Mouse (Mus musculus): ENCODE measurements around the gene Olfr1221. TPM values are rescaled to one million over a fixed set of nuclear protein-coding genes. Genes with fewer than 3 reads are reported as not detected.

Gene Olfr1221
- 0.19 TPM in 1 of 2 replicates, not detected in the other for polyA plus RNA-seq (2012)

GRCm38 (mm10) chr2:89117183-89117582 lies at the start of gene Olfr1221:
Gene Olfr1221, minus strand, starts transcription at chr2:89117283.

DNA sequence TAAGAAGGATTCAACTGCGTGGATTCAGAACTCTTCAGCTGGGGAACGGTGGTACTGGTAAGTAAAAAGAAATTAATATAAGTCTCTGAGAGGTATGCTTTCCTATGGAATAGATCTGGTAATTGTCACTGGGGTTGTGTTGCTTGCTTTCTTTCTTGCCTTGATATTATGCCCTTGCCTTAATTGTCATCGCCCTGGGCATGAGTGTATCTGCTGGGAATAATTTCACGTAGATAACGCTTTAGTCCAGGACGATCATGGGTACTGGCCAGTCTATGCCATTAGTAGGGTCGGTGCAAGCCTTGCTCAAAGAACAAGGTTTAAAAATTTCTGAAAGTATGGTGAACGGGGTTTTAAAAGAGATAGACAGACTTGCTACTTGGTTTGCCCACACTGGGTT lies 46.9 kb upstream of the Olfr1221 start, which contains the start of gene Olfr1224-ps1:
TSS of gene Olfr1224-ps1 (minus strand) at position 101 of the 400 bp plus-strand sequence.

DNA sequence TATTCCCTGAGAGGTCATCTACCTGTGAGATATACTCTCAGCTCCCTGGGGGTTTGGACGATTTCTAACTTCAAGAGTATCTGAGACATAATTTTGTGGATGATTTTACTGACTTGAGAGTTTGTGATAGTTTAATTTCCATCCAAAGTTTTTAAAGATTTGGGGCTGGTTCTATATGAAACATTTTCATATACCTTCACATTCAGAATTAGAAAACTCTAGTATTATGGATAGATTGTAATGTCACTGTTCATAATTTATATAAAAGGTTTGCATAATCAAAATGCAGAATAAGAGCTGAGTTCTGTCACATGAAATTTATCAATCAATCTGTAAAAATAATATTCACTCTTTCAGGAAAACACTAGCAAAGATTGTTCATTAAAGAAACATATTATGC lies 34.4 kb upstream of the Olfr1221 start, which contains the start of gene Olfr1223:
TSS of gene Olfr1223 (minus strand) at position 101 of the 400 bp plus-strand sequence.

DNA sequence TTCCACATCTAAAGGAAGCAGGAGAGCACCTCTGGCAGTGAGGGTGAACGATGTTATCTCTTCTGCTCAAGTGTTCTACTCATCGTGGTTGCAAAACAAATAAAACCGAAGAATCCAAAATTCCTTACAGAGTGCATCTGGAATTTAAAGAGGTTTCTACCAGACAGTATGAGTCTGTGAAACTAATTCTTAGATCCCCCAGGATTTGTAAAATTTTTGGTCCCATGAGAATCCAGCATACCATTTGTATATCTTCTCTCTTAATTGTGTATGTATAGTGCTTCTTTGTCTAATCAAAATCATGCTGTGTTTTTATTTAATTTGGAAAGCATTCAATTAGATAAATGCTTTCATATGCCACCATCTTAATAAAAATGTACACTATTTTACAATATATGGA lies 15.9 kb upstream of the Olfr1221 start, which contains the start of gene Olfr1222:
TSS of gene Olfr1222 (minus strand) at position 101 of the 400 bp plus-strand sequence.

DNA sequence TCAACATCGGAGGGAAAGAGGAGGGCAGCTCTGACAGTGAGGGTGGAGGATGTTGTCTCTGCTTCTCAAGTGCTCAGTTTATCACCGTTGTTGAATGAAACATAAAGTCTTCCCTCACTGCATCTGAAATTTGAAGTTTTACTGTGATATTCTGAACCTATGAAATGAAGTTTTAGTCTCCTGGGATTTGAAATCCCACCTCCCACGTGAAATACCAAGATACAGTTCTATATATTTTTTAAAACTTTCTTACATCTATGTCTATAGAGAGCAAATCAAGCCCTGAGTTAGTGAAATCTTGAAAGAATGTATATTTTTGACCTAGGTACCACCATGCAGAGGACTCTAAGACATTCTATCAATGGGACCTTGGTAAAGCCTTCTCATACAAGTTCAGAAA lies 10.3 kb downstream of the Olfr1221 start, which contains the start of gene Olfr1220:
TSS of gene Olfr1220 (minus strand) at position 101 of the 400 bp plus-strand sequence.

GRCm38 (mm10) chr2:89083413-89083812 lies 33.7 kb downstream of the Olfr1221 start, which contains the start of gene Olfr1219:
Gene Olfr1219, minus strand, starts transcription at chr2:89083513.

GRCm38 (mm10) chr2:89061087-89061486 lies 56.0 kb downstream of the Olfr1221 start, which contains the start of gene Olfr1218:
Gene Olfr1218, minus strand, starts transcription at chr2:89061187.

Other genes with a start within 250 kb of the Olfr1221 start
- gene Olfr1208, start 215.0 kb downstream of the Olfr1221 start, polyA plus RNA-seq (2012): 0.03 TPM in 1 of 2 replicates, not detected in the other
- gene Olfr1209, start 202.1 kb downstream of the Olfr1221 start, polyA plus RNA-seq (2012): not detected in 2 replicates
- gene Olfr1211, start 179.2 kb downstream of the Olfr1221 start, polyA plus RNA-seq (2012): 0.02 and 0.03 TPM in 2 replicates
- not detected in 2 replicates for gene Olfr1212, start 163.3 kb downstream of the Olfr1221 start, polyA plus RNA-seq (2012)
- not detected in 2 replicates for gene Gm13762, start 137.0 kb downstream of the Olfr1221 start, polyA plus RNA-seq (2012)
- gene Olfr1214, start 124.6 kb downstream of the Olfr1221 start, polyA plus RNA-seq (2012): not detected in 2 replicates
- gene Olfr1215, start 110.3 kb downstream of the Olfr1221 start, polyA plus RNA-seq (2012): not detected in 2 replicates
- gene Olfr1216, start 98.9 kb downstream of the Olfr1221 start, polyA plus RNA-seq (2012): not detected in 2 replicates
- gene Olfr1217, start 85.2 kb downstream of the Olfr1221 start, polyA plus RNA-seq (2012): not detected in 2 replicates
- not detected in 2 replicates for gene Olfr1218, start 56.1 kb downstream of the Olfr1221 start, polyA plus RNA-seq (2012)
- gene Olfr1219, start 33.8 kb downstream of the Olfr1221 start, polyA plus RNA-seq (2012): 0.02 TPM in 1 of 2 replicates, not detected in the other
- not detected in 2 replicates for gene Olfr1220, start 10.4 kb downstream of the Olfr1221 start, polyA plus RNA-seq (2012)
- gene Olfr1222, start 15.8 kb upstream of the Olfr1221 start, polyA plus RNA-seq (2012): not detected in 2 replicates
- gene Olfr1223, start 34.3 kb upstream of the Olfr1221 start, polyA plus RNA-seq (2012): not detected in 2 replicates
- not detected in 2 replicates for gene Olfr1224-ps1, start 46.8 kb upstream of the Olfr1221 start, polyA plus RNA-seq (2012)
- gene Olfr1225, start 57.4 kb upstream of the Olfr1221 start, polyA plus RNA-seq (2012): not detected in 2 replicates
- gene Olfr1226, start 82.8 kb upstream of the Olfr1221 start, polyA plus RNA-seq (2012): not detected in 2 replicates
- gene Olfr1228, start 136.8 kb upstream of the Olfr1221 start, polyA plus RNA-seq (2012): not detected in 2 replicates
- not detected in 2 replicates for gene Olfr1229, start 170.7 kb upstream of the Olfr1221 start, polyA plus RNA-seq (2012)
- not detected in 2 replicates for gene Olfr1230, start 180.0 kb upstream of the Olfr1221 start, polyA plus RNA-seq (2012)
- not detected in 2 replicates for gene Olfr1231, start 189.8 kb upstream of the Olfr1221 start, polyA plus RNA-seq (2012)
- gene Olfr1232, start 212.4 kb upstream of the Olfr1221 start, polyA plus RNA-seq (2012): not detected in 2 replicates
- gene Olfr1233, start 225.1 kb upstream of the Olfr1221 start, polyA plus RNA-seq (2012): not detected in 2 replicates
- not detected in 2 replicates for gene Olfr1234, start 247.6 kb upstream of the Olfr1221 start, polyA plus RNA-seq (2012)

Measured in megakaryocyte-erythroid progenitor cell, adult 5 weeks (primary cell).